Comparison of ENCODE assay signal across 28 mouse cellular contexts in the genomic region with DNA sequence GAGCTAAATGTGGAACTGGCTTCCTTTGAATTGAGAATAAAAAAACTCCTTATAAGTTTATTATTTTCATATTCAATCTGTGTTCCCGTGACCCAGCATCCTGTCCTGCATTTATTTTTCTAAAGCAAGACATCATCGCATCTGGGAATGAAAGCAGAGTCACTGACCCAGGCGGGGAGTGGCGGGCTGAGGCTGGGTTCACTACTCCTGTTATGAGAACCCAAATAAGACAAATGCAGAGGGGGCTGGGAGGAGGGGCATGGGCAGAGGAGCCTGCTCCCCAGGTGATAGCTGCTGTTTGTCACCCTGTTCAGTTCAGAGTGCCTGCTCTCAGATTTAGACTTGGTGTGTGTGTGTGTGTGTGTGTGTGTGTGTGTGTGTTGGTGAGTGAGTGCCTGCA.
DNase-seq lines count a peak whose midpoint lies in the region; ATAC-seq and TF ChIP-seq lines count a peak whose summit lies in the region.
"Had no signal": no experiment of that assay in that cellular context is flagged by ENCODE, and none has a peak within 500 bp of the region (broad histone marks: within the 10 kb centered on the region; RNA-seq: fewer than 3 reads in every experiment).

No protein-coding gene starts in this region.

- H3K36me3 ChIP-seq in stomach, embryonic 14.5 days (ENCODE audit: control insufficient read depth, insufficient read depth, low read length), result no peaks in the 10 kb centered on the region
- H3K36me3 ChIP-seq in stomach, postnatal 0 days (ENCODE audit: control insufficient read depth, insufficient read depth, low read length), result no peaks in the 10 kb centered on the region
- no peaks in the 10 kb centered on the region for H3K36me3 ChIP-seq in limb, embryonic 13.5 days
- no peaks in the 10 kb centered on the region for H3K36me3 ChIP-seq in intestine, embryonic 15.5 days
- H3K36me3 ChIP-seq: embryonic facial prominence, embryonic 15.5 days; forebrain, embryonic 12.5 days; hindbrain, embryonic 13.5 days; liver, embryonic 15.5 days; midbrain, embryonic 10.5 days; midbrain, embryonic 15.5 days; neural tube, embryonic 15.5 days had no signal

- H3K9me3 ChIP-seq in stomach, embryonic 14.5 days (ENCODE audit: control insufficient read depth, low read depth, low read length), result no peaks in the 10 kb centered on the region
- no peaks in the 10 kb centered on the region for H3K9me3 ChIP-seq in stomach, postnatal 0 days (ENCODE audit: control insufficient read depth, low read length)
- no peaks in the 10 kb centered on the region for H3K9me3 ChIP-seq in limb, embryonic 13.5 days
- no peaks in the 10 kb centered on the region for H3K9me3 ChIP-seq in intestine, embryonic 15.5 days
- H3K9me3 ChIP-seq: embryonic facial prominence, embryonic 15.5 days; hindbrain, embryonic 13.5 days; liver, embryonic 15.5 days; midbrain, embryonic 15.5 days; neural tube, embryonic 15.5 days had no signal

- WGBS in stomach, embryonic 14.5 days, result 66% methylated on average over 4 of the region's 4 CpGs
- 70% methylated on average over 4 of the region's 4 CpGs for WGBS in stomach, postnatal 0 days
- WGBS in limb, embryonic 13.5 days, result 84% methylated on average over 4 of the region's 4 CpGs
- WGBS in intestine, embryonic 15.5 days, result 69% methylated on average over 4 of the region's 4 CpGs

- TF ChIP-seq EP300 in stomach, postnatal 0 days (optimal IDR thresholded peaks at IDR 0.05), result no peak

- H3K4me3 ChIP-seq in stomach, embryonic 14.5 days (ENCODE audit: low read depth, low read length), result no peak overlapping the region
- H3K4me3 ChIP-seq in stomach, postnatal 0 days (ENCODE audit: low read depth, low read length), result no peak overlapping the region
- no peak overlapping the region for H3K4me3 ChIP-seq in limb, embryonic 13.5 days
- H3K4me3 ChIP-seq in intestine, embryonic 15.5 days (replicated peaks), result no peak overlapping the region
- H3K4me3 ChIP-seq: embryonic facial prominence, embryonic 15.5 days; forebrain, embryonic 12.5 days; hindbrain, embryonic 13.5 days; liver, embryonic 15.5 days; midbrain, embryonic 10.5 days; midbrain, embryonic 15.5 days; neural tube, embryonic 15.5 days had no signal

- 0 out of 2 replicates have a peak, but pooled peaks cover 6% of the 10 kb centered on the region for H3K4me1 ChIP-seq in stomach, embryonic 14.5 days (ENCODE audit: control insufficient read depth, insufficient read depth, low read length)
- H3K4me1 ChIP-seq in stomach, postnatal 0 days (replicated peaks; ENCODE audit: control insufficient read depth, insufficient read depth), result no peaks in the 10 kb centered on the region
- peaks cover 38% of the 10 kb centered on the region for H3K4me1 ChIP-seq in limb, embryonic 13.5 days
- H3K4me1 ChIP-seq in intestine, embryonic 15.5 days (replicated peaks), result peaks cover 8% of the 10 kb centered on the region; the same call in 1 of the 2 replicates
- H3K4me1 ChIP-seq: liver, embryonic 15.5 days; midbrain, embryonic 10.5 days; midbrain, embryonic 15.5 days had no signal

- no peaks in the 10 kb centered on the region for H3K27me3 ChIP-seq in stomach, embryonic 14.5 days (ENCODE audit: control insufficient read depth, insufficient read depth, low read length)
- no peaks in the 10 kb centered on the region for H3K27me3 ChIP-seq in stomach, postnatal 0 days (ENCODE audit: control insufficient read depth, insufficient read depth, low read length)
- H3K27me3 ChIP-seq in limb, embryonic 13.5 days, result no peaks in the 10 kb centered on the region
- no peaks in the 10 kb centered on the region for H3K27me3 ChIP-seq in intestine, embryonic 15.5 days (replicated peaks)
- H3K27me3 ChIP-seq: CH12.LX; embryonic facial prominence, embryonic 15.5 days; forebrain, embryonic 12.5 days; hindbrain, embryonic 13.5 days; liver, embryonic 15.5 days; midbrain, embryonic 15.5 days; neural tube, embryonic 15.5 days had no signal

- ATAC-seq in stomach, embryonic 14.5 days (ENCODE audit: insufficient number of reproducible peaks, insufficient read depth, low FRiP score, low read depth), result no peak
- no peak for ATAC-seq in stomach, postnatal 0 days (ENCODE audit: low FRiP score, low TSS enrichment)
- no peak for ATAC-seq in limb, embryonic 13.5 days (ENCODE audit: low FRiP score, low read depth)
- no peak for ATAC-seq in intestine, embryonic 15.5 days
- ATAC-seq: activated CD4-positive, CD25-positive, alpha-beta regulatory T cell, adult 4 months; forebrain, postnatal 0 days; intestine, postnatal 0 days; midbrain, embryonic 15.5 days had no signal

- peak overlapping the region; percentile 21; the same call in 1 of the 2 replicates for H3K27ac ChIP-seq in stomach, embryonic 14.5 days (ENCODE audit: low read length)
- no peak overlapping the region for H3K27ac ChIP-seq in stomach, postnatal 0 days (replicated peaks)
- H3K27ac ChIP-seq in limb, embryonic 13.5 days, result peak overlapping the region; percentile 66; the same call in 1 of the 2 replicates
- H3K27ac ChIP-seq in intestine, embryonic 15.5 days, result no peak overlapping the region
- H3K27ac ChIP-seq: embryonic facial prominence, embryonic 15.5 days; forebrain, embryonic 12.5 days; hindbrain, embryonic 13.5 days; liver, embryonic 15.5 days; midbrain, embryonic 10.5 days; midbrain, embryonic 15.5 days; neural tube, embryonic 15.5 days had no signal

- peak; percentile 49 for DNase-seq in kidney, postnatal 10 days
- DNase-seq in kidney, adult 18-20 months, result no peak
- DNase-seq in stomach, postnatal 0 days (ENCODE audit: low spot score), result no peak
- DNase-seq: adrenal gland, adult 2 months; cerebellum, adult 18-20 months; cerebellum, postnatal 10 days; forebrain, postnatal 0 days; gastrocnemius, postnatal 10 days; heart, postnatal 4 days; lung, embryonic 14.5 days; lung, postnatal 14 days; retina, postnatal 1 day; right cerebral cortex, postnatal 25 days; thymus, postnatal 4 days had no signal

- H3K9ac ChIP-seq in stomach, embryonic 14.5 days (replicated peaks; ENCODE audit: low read depth, low read length), result no peak overlapping the region
- H3K9ac ChIP-seq in stomach, postnatal 0 days (ENCODE audit: low read length), result no peak overlapping the region
- no peak overlapping the region for H3K9ac ChIP-seq in limb, embryonic 13.5 days
- no peak overlapping the region for H3K9ac ChIP-seq in intestine, embryonic 15.5 days
- H3K9ac ChIP-seq: embryonic facial prominence, embryonic 15.5 days; forebrain, embryonic 12.5 days; forebrain, postnatal 0 days; hindbrain, embryonic 13.5 days; liver, embryonic 15.5 days; lung, embryonic 14.5 days; midbrain, embryonic 15.5 days; neural tube, embryonic 15.5 days had no signal

- no peak overlapping the region for H3K4me2 ChIP-seq in stomach, embryonic 14.5 days (replicated peaks; ENCODE audit: low read depth, low read length)
- H3K4me2 ChIP-seq in stomach, postnatal 0 days (replicated peaks; ENCODE audit: low read depth), result no peak overlapping the region
- H3K4me2 ChIP-seq in limb, embryonic 13.5 days (replicated peaks), result no peak overlapping the region
- H3K4me2 ChIP-seq in intestine, embryonic 15.5 days (replicated peaks), result no peak overlapping the region
- H3K4me2 ChIP-seq: embryonic facial prominence, embryonic 15.5 days; forebrain, embryonic 12.5 days; heart, embryonic 11.5 days; hindbrain, embryonic 13.5 days; liver, embryonic 15.5 days; lung, embryonic 14.5 days; midbrain, embryonic 15.5 days; neural tube, embryonic 15.5 days had no signal

- TF ChIP-seq CTCF in stomach, postnatal 0 days (IDR thresholded peaks at IDR 0.05; ENCODE audit: low read depth), result no peak

Comparison
In these comparisons a context has a peak if more than half of its experiments do, and no peak if none do; other contexts are left out.
1. H3K27ac ChIP-seq: peak in stomach, embryonic 14.5 days (single experiment) and limb, embryonic 13.5 days (single experiment); none in stomach, postnatal 0 days (single experiment) and intestine, embryonic 15.5 days (single experiment).